Mouse (Mus musculus): Measurements from ENCODE around the gene Olfr761. TPM values are rescaled to one million over a fixed set of nuclear protein-coding genes. Genes with fewer than 3 reads are reported as not detected.
"Not testable (repeated sequence)": the region's sequence is repeated elsewhere in the genome, so short reads cannot be mapped to it uniquely, and the experiment has no call there.

Gene Olfr761
- not detected in 2 replicates for polyA plus RNA-seq (2012; rRNA removed)

DNA sequence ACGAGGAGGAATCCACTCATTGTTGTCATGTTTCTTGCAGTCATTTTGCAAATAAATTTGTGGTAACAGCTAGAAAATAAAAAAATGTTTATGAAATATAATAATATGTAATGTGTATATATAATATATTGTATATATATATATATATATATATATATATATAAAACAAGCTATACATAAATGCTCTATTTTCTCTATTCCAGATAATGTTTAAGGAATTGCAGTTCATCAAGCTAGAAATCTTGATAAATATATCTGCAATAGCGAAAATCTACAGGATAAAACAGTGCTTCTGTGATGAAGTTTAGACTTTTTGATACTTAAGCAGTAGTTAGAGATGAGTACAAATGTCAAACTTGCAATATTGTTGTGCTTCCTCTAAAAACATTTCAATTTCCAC is at the start of gene Olfr761:
Gene Olfr761, minus strand, starts transcription at position 101 of the 400 bp plus-strand sequence.
- WGBS, result 65% methylated on average over 2 of the region's 2 CpGs
- no peak for DNase-seq (ENCODE audit: low read depth, low spot score)

DNA sequence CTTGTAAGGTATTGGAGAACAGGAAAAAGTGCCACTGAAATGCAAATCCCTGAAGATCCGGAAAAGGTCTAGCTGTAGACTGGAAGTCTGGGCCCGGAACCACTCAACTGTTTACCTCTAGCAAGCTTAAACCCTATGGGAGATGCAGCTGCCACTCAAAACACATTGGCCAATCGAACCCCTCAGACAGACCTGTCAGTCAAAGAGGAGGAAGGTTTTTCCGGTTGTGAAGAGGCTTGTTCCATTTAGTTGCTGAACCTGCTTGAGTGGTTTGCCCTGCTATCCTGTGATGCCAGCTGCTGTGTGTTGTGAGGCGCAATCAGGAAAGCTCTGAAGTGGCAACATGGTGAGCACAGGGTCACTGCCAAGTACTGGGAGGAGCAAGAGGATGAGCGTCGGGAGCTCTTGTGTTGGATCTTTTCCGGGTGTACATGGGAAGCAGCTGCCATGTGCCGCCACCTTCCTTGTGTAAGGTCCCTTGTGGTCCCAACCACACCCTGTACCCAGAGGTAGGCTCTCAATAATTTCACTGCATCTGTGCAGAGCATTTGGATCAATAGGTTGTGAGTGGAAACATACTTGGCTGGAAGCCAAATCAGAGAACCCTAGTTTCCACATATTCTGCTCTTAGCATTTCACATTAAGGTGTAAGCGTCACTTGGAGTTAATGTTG is 42.9 kb upstream of the Olfr761 start:
- no peak for DNase-seq (ENCODE audit: low read depth, low spot score)
- WGBS, result 64% methylated on average over 10 of the region's 10 CpGs

DNA sequence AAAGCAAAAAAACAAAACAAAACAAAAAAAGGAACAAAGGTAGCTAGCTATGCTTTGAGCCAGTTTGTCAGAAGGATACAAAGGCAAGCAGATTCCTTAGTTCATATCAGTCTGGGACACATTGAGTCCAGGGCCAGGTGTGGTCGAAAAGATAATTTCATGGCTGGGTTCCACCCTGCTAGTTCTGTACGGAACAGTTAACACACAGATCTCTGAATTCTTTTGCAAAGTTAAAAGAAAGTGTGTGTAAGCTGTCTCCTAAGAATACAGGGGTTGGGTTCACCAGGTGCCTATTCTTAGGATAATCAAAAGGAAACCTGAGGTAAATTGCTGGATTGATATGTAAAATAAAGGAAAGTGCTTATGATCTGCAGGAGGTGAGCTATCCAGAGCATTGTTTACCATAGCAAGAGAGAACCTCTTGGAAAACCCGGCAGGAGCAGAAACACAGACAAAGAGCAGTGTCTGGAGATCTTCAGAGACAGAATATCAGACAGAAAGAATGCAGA is 37.6 kb upstream of the Olfr761 start:
- no peak for DNase-seq (ENCODE audit: low read depth, low spot score)

DNA sequence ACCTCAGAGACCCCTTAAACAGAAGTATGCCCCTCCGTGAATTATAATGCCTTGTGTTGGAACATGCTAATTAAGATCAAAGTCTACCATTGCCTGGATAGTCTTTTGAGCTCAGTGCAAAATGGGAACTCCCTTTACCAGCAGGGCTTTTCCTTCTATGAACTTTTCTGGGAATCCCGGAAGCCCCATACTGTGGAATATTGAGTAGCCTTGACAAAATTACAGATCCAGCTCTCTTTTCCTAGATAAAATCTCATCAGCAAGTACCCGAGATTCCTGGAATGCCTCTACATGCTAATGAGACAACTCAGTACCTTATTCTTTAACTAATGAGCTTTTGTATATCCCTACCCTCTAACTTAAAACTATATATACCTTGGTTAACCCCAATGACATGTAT is 20.7 kb upstream of the Olfr761 start:
- WGBS, result 85% methylated on average over 3 of the region's 3 CpGs
- no peak for DNase-seq (ENCODE audit: low read depth, low spot score)

More for the DNA sequence above, 37.6 kb upstream of the Olfr761 start:
- 44% methylated on average over 3 of the region's 3 CpGs for WGBS

DNA sequence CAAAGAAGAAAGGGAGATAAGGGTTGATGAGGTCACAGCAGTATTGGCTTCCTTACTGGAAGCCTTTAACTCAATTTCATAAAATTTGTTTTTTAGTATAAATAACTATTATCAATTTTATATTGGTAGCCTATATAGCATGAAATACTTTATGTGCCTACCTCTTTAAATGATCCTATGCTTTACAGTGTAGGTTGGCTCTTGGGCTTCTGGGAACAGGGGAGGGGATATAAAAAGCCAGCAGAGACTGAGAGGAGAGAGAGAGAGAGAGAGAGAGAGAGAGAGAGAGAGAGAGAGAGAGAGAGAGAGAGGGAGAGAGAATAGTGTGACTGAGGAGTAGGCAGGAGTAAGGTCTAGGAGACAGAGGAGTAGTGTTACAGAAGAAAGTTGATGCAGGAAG is 32.6 kb downstream of the Olfr761 start, which contains the start of gene Olfr128:
Gene Olfr128, plus strand, starts transcription at position 301 of the 400 bp plus-strand sequence.
- no peak for DNase-seq (ENCODE audit: low read depth, low spot score)

DNA sequence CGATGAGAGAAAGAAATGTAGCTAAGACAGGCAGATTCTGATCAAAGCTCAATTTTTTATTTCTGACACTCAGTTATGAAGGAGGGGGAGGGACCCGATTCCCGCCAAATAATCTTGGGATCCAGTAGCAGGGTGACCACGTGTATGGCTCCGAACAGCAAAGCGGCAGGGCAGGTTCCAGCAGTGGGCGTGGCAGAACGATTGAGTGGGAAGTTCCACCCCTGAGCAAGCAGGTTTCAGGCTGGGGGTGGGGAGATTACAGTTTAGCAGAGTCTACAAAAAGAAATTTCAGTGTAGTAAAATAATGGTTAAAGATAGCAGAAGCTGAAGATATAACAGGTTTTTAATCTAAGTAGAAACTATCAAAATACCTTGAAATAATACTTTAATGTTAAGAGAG is 46.1 kb downstream of the Olfr761 start:
- not testable (repeated sequence) for DNase-seq (ENCODE audit: low read depth, low spot score)
- 43% methylated on average over 8 of the region's 8 CpGs for WGBS

Other genes with a start within 250 kb of the Olfr761 start
- not detected in 2 replicates for gene Olfr120, start 231.3 kb downstream of the Olfr761 start, polyA plus RNA-seq (2012; rRNA removed)
- gene Olfr121, start 204.2 kb downstream of the Olfr761 start, polyA plus RNA-seq (2012; rRNA removed), result not detected in 2 replicates
- gene Olfr122, start 184.5 kb downstream of the Olfr761 start, polyA plus RNA-seq (2012; rRNA removed), result not detected in 2 replicates
- not detected in 2 replicates for gene Olfr123, start 159.6 kb downstream of the Olfr761 start, polyA plus RNA-seq (2012; rRNA removed)
- not detected in 2 replicates for gene Olfr124, start 153.2 kb downstream of the Olfr761 start, polyA plus RNA-seq (2012; rRNA removed)
- not detected in 2 replicates for gene Olfr125, start 120.1 kb downstream of the Olfr761 start, polyA plus RNA-seq (2012; rRNA removed)
- gene Olfr126, start 105.6 kb downstream of the Olfr761 start, polyA plus RNA-seq (2012; rRNA removed), result not detected in 2 replicates
- not detected in 2 replicates for gene Olfr127, start 52.6 kb downstream of the Olfr761 start, polyA plus RNA-seq (2012; rRNA removed)
- gene Olfr128, start 32.5 kb downstream of the Olfr761 start, polyA plus RNA-seq (2012; rRNA removed), result not detected in 2 replicates
- not detected in 2 replicates for gene Olfr129, start 107.0 kb upstream of the Olfr761 start, polyA plus RNA-seq (2012; rRNA removed)
- not detected in 2 replicates for gene Olfr130, start 110.8 kb upstream of the Olfr761 start, polyA plus RNA-seq (2012; rRNA removed)
- not detected in 2 replicates for gene Olfr131, start 135.6 kb upstream of the Olfr761 start, polyA plus RNA-seq (2012; rRNA removed)
- gene Olfr132, start 181.4 kb upstream of the Olfr761 start, polyA plus RNA-seq (2012; rRNA removed), result not detected in 2 replicates
- not detected in 2 replicates for gene Olfr133, start 192.2 kb upstream of the Olfr761 start, polyA plus RNA-seq (2012; rRNA removed)
- not detected in 2 replicates for gene Olfr134, start 218.3 kb upstream of the Olfr761 start, polyA plus RNA-seq (2012; rRNA removed)

Data from large intestine, adult 2 months (tissue).